Mouse (Mus musculus): Measurements from ENCODE around the gene Rftn1. TPM values are rescaled to one million over a fixed set of nuclear protein-coding genes. Genes with fewer than 3 reads are reported as not detected.

Gene Rftn1
- total RNA-seq, 1 experiment = 5.0 TPM

GRCm38 (mm10) chr17:50173776-50174175, 16.7 kb downstream of the Rftn1 start:
- in situ Hi-C loops (cut with MboI; ENCODE audit: low sequenced_read_pairs in 2 of 2, unreplicated experiment in 2 of 2) = no loop called here
- no peak for TF ChIP-seq MAFK (IDR thresholded peaks at IDR 0.05; ENCODE audit: insufficient read depth, low read depth, low read length)
- no peak for TF ChIP-seq ZNF384 (IDR thresholded peaks at IDR 0.05; ENCODE audit: low read depth, low read length)
- TF ChIP-seq CHD2 (IDR thresholded peaks at IDR 0.05; ENCODE audit: low read depth, low read length) = no peak
- no peak for TF ChIP-seq HCFC1 (IDR thresholded peaks at IDR 0.05; ENCODE audit: borderline replicate concordance, insufficient read depth, low read length)
- no peak for TF ChIP-seq ZC3H11A (IDR thresholded peaks at IDR 0.05; ENCODE audit: borderline replicate concordance, low read depth, low read length)
- Histone ChIP-seq H3K9me3 (ENCODE audit: control insufficient read depth, insufficient read depth, low read depth, low read length) (no peaks in the 10 kb centered on the region), H3K36me3 (ENCODE audit: control insufficient read depth, insufficient read depth, low read length, poor library complexity, severe bottlenecking) (no peaks in the 10 kb centered on the region), H3K4me3 (ENCODE audit: insufficient read depth in 1 of 2, low read depth in 1 of 2, low read length in 2 of 2, poor library complexity in 1 of 2, severe bottlenecking in 1 of 2) (no peak overlapping the region), H3K27ac (ENCODE audit: insufficient read depth, low read depth, low read length, poor library complexity, severe bottlenecking) (no peak overlapping the region), H3K9ac (ENCODE audit: insufficient read depth, low read depth, low read length, poor library complexity, severe bottlenecking) (no peak overlapping the region), H3K4me1 (ENCODE audit: control insufficient read depth in 2 of 2, insufficient read depth in 2 of 2, low read length in 2 of 2, poor library complexity in 1 of 2) (no peaks in the 10 kb centered on the region)
- DNase-seq (ENCODE audit: low read depth, low spot score) = no peak

DNA sequence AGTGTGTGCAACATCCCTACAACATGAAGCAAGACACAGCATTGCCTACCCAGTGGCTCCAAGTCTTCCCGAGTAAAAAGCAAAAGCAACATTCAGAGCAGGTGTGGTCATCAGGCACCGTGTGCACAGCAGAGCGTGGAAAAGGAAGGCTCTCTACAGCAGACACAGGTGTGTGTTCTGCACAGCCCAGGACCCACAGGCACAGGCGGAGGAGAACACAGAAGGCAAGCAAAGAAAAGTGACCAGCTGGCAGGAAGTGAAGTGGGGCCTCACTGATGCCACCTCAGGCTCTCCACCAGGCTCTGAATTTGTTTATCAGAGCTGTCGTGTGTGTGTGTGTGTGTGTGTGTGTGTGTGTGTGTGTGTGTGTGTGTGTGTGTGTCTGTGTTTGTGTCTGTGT, 17.1 kb downstream of the Rftn1 start:
- H3K36me3 ChIP-seq (ENCODE audit: control insufficient read depth, insufficient read depth, low read length, poor library complexity, severe bottlenecking) = no peaks in the 10 kb centered on the region
- no peaks in the 10 kb centered on the region for H3K9me3 ChIP-seq (ENCODE audit: control insufficient read depth, insufficient read depth, low read depth, low read length)
- in situ Hi-C loops (cut with MboI; ENCODE audit: low sequenced_read_pairs in 2 of 2, unreplicated experiment in 2 of 2) = no loop called here
- H3K4me3 ChIP-seq (ENCODE audit: insufficient read depth in 1 of 2, low read depth in 1 of 2, low read length in 2 of 2, poor library complexity in 1 of 2, severe bottlenecking in 1 of 2) = no peak overlapping the region
- TF ChIP-seq HCFC1 (IDR thresholded peaks at IDR 0.05; ENCODE audit: borderline replicate concordance, insufficient read depth, low read length) (no peak), MAFK (IDR thresholded peaks at IDR 0.05; ENCODE audit: insufficient read depth, low read depth, low read length) (no peak), ZNF384 (IDR thresholded peaks at IDR 0.05; ENCODE audit: low read depth, low read length) (no peak), CHD2 (IDR thresholded peaks at IDR 0.05; ENCODE audit: low read depth, low read length) (no peak), ZC3H11A (IDR thresholded peaks at IDR 0.05; ENCODE audit: borderline replicate concordance, low read depth, low read length) (no peak)
- DNase-seq (ENCODE audit: low read depth, low spot score) = no peak
- no peaks in the 10 kb centered on the region for H3K4me1 ChIP-seq (ENCODE audit: control insufficient read depth in 2 of 2, insufficient read depth in 2 of 2, low read length in 2 of 2, poor library complexity in 1 of 2)
- H3K27ac ChIP-seq (ENCODE audit: insufficient read depth, low read depth, low read length, poor library complexity, severe bottlenecking) = no peak overlapping the region
- no peak overlapping the region for H3K9ac ChIP-seq (ENCODE audit: insufficient read depth, low read depth, low read length, poor library complexity, severe bottlenecking)

DNA sequence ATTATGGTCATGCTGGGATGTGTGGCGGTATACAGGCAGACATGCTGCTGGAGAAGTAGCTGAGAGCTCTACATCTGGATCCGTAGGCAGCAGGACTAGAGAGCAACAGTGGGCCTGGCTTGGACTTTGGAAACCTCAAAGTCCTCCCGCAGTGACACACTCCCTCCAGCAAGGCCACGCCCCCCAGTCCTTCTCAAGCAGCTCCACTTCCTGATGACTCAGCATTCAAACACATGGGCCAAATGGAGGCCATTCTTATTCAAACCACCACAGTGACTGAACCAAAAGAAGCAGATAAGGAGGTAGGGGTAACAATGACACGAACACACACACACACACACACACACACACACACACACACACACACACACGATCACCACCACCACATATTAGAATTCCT, 17.7 kb downstream of the Rftn1 start:
- Histone ChIP-seq H3K4me3 (ENCODE audit: insufficient read depth in 1 of 2, low read depth in 1 of 2, low read length in 2 of 2, poor library complexity in 1 of 2, severe bottlenecking in 1 of 2) (no peak overlapping the region), H3K36me3 (ENCODE audit: control insufficient read depth, insufficient read depth, low read length, poor library complexity, severe bottlenecking) (no peaks in the 10 kb centered on the region), H3K9me3 (ENCODE audit: control insufficient read depth, insufficient read depth, low read depth, low read length) (no peaks in the 10 kb centered on the region), H3K4me1 (ENCODE audit: control insufficient read depth in 2 of 2, insufficient read depth in 2 of 2, low read length in 2 of 2, poor library complexity in 1 of 2) (no peaks in the 10 kb centered on the region), H3K27ac (ENCODE audit: insufficient read depth, low read depth, low read length, poor library complexity, severe bottlenecking) (no peak overlapping the region), H3K9ac (ENCODE audit: insufficient read depth, low read depth, low read length, poor library complexity, severe bottlenecking) (no peak overlapping the region)
- peak; percentile 87 for TF ChIP-seq MAFK (IDR thresholded peaks at IDR 0.05; ENCODE audit: insufficient read depth, low read depth, low read length)
- TF ChIP-seq ZC3H11A (IDR thresholded peaks at IDR 0.05; ENCODE audit: borderline replicate concordance, low read depth, low read length) = no peak
- in situ Hi-C loops (cut with MboI; ENCODE audit: low sequenced_read_pairs in 2 of 2, unreplicated experiment in 2 of 2) = no loop called here
- DNase-seq (ENCODE audit: low read depth, low spot score) = no peak

DNA sequence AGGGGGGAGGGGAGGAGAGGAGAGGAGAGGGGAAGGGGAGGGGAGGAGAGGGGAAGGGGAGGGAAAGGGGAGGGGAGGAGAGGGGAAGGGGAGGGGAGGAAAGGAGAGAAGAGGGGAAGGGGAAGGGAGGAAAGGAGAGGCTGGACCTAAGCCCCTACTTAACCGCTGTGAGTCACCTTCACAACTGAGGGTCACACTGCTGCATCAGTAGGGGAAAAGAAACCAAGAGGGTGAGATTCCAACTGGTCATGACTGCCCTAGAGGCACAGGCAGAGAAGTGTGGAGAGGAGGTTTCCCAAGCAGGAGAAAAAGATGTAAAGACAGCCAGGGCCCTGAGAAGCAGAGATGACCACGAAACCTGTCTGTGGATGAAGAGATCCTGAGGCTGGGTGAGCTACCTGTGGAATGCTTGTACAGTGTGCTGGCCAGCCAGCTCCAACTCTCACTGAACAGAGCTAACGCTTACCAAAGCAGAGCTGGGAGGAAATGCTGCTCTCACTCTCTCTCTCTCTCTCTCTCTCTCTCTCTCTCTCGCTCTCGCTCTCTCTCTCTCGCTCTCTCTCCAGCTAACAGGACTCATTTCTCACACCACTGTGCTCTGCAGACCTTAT, 19.4 kb downstream of the Rftn1 start:
- DNase-seq (ENCODE audit: low read depth, low spot score) = no peak
- H3K27ac ChIP-seq (ENCODE audit: insufficient read depth, low read depth, low read length, poor library complexity, severe bottlenecking) = no peak overlapping the region
- in situ Hi-C loops (cut with MboI; ENCODE audit: low sequenced_read_pairs in 2 of 2, unreplicated experiment in 2 of 2) = no loop called here

DNA sequence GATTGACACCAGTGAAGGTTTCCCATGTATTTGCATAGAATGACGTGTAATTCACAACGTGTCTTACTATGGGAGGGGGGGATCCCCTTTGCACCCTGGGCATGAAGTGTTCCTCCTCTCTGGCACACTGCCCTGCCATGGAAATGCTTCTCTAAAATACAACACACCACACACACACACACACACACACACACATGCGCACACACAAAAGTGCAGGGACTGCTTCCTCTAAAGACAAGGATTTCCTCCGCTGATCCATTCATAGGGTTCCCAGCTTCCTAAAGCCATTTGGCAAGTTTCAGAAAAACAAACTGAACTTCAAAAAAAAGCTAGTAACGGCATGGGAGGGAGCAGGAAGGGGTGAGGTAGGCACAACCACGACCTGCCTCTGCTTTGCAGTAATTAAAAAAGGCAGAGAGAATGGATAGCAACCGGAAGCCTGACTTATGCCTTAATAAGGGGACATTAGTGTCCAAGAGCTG, 20.5 kb downstream of the Rftn1 start:
- H3K4me3 ChIP-seq (ENCODE audit: insufficient read depth in 1 of 2, low read depth in 1 of 2, low read length in 2 of 2, poor library complexity in 1 of 2, severe bottlenecking in 1 of 2) = no peak overlapping the region
- no peaks in the 10 kb centered on the region for H3K36me3 ChIP-seq (ENCODE audit: control insufficient read depth, insufficient read depth, low read length, poor library complexity, severe bottlenecking)
- H3K27ac ChIP-seq (ENCODE audit: insufficient read depth, low read depth, low read length, poor library complexity, severe bottlenecking) = no peak overlapping the region
- DNase-seq (ENCODE audit: low read depth, low spot score) = no peak
- no peaks in the 10 kb centered on the region for H3K9me3 ChIP-seq (ENCODE audit: control insufficient read depth, insufficient read depth, low read depth, low read length)
- no peak overlapping the region for H3K9ac ChIP-seq (ENCODE audit: insufficient read depth, low read depth, low read length, poor library complexity, severe bottlenecking)
- no peak for TF ChIP-seq CHD2 (IDR thresholded peaks at IDR 0.05; ENCODE audit: low read depth, low read length)
- TF ChIP-seq ZNF384 (IDR thresholded peaks at IDR 0.05; ENCODE audit: low read depth, low read length) = no peak
- no peak for TF ChIP-seq ZC3H11A (IDR thresholded peaks at IDR 0.05; ENCODE audit: borderline replicate concordance, low read depth, low read length)
- TF ChIP-seq HCFC1 (IDR thresholded peaks at IDR 0.05; ENCODE audit: borderline replicate concordance, insufficient read depth, low read length) = no peak
- no peak for TF ChIP-seq MAFK (IDR thresholded peaks at IDR 0.05; ENCODE audit: insufficient read depth, low read depth, low read length)
- H3K4me1 ChIP-seq (ENCODE audit: control insufficient read depth in 2 of 2, insufficient read depth in 2 of 2, low read length in 2 of 2, poor library complexity in 1 of 2) = no peaks in the 10 kb centered on the region
- in situ Hi-C loops (cut with MboI; ENCODE audit: low sequenced_read_pairs in 2 of 2, unreplicated experiment in 2 of 2) = no loop called here

More for the DNA sequence above, 19.4 kb downstream of the Rftn1 start:
- no peak overlapping the region for H3K9ac ChIP-seq (ENCODE audit: insufficient read depth, low read depth, low read length, poor library complexity, severe bottlenecking)
- no peaks in the 10 kb centered on the region for H3K9me3 ChIP-seq (ENCODE audit: control insufficient read depth, insufficient read depth, low read depth, low read length)
- H3K36me3 ChIP-seq (ENCODE audit: control insufficient read depth, insufficient read depth, low read length, poor library complexity, severe bottlenecking) = no peaks in the 10 kb centered on the region
- H3K4me3 ChIP-seq (ENCODE audit: insufficient read depth in 1 of 2, low read depth in 1 of 2, low read length in 2 of 2, poor library complexity in 1 of 2, severe bottlenecking in 1 of 2) = no peak overlapping the region
- no peaks in the 10 kb centered on the region for H3K4me1 ChIP-seq (ENCODE audit: control insufficient read depth in 2 of 2, insufficient read depth in 2 of 2, low read length in 2 of 2, poor library complexity in 1 of 2)
- TF ChIP-seq MAFK (IDR thresholded peaks at IDR 0.05; ENCODE audit: insufficient read depth, low read depth, low read length) (no peak), HCFC1 (IDR thresholded peaks at IDR 0.05; ENCODE audit: borderline replicate concordance, insufficient read depth, low read length) (no peak), ZNF384 (IDR thresholded peaks at IDR 0.05; ENCODE audit: low read depth, low read length) (no peak), CHD2 (IDR thresholded peaks at IDR 0.05; ENCODE audit: low read depth, low read length) (no peak), ZC3H11A (IDR thresholded peaks at IDR 0.05; ENCODE audit: borderline replicate concordance, low read depth, low read length) (no peak)
